Mouse (Mus musculus) gastrocnemius, adult 2 months (tissue): ENCODE data around the gene Slco4a1. TPM values are rescaled to one million over a fixed set of nuclear protein-coding genes. Genes with fewer than 3 reads are reported as not detected.

Experiments used
- DNase-seq: peaks from one replicate; pipeline ENCODE4 v3.0.0; 2022
- H3K27ac ChIP-seq: fragments of 200-600 bp; 2 replicates; pipeline ENCODE4 v1.8.1; 2022; ENCODE audit warnings: mild to moderate bottlenecking
- H3K4me3 ChIP-seq: fragments of 200-600 bp; 2 replicates; pipeline ENCODE4 v1.8.1; 2022; ENCODE audit warnings: mild to moderate bottlenecking, moderate library complexity
- CTCF ChIP-seq: fragments of 200-600 bp; IDR thresholded peaks from 2 replicates; pipeline ENCODE4 v1.8.1; 2022; ENCODE audit warnings: antibody characterized with exemption, mild to moderate bottlenecking, moderate library complexity
- intact Hi-C: fragments of 180-260 bp; cut with DNase I; formaldehyde crosslinking; loops from one replicate; pipeline ENCODE4 v1.15.1; 2025
- long read RNA-seq, 2 experiments: library from polyadenylated mRNA; stranded (forward); transcript quantifications; one replicate each; pipeline ENCODE4 v2.0.0; 2021
- total RNA-seq, 2 experiments: library from RNA; stranded (reverse); gene quantifications; 2 replicates each; pipeline ENCODE4 v1.2.3; 2021

Slco4a1 gene
- total RNA-seq: under 1 TPM in 1 of 2 experiments, not detected in 1; 0.15 TPM
- long read RNA-seq, experiment 1: 0 reads
- long read RNA-seq, experiment 2: 0 reads

DNA sequence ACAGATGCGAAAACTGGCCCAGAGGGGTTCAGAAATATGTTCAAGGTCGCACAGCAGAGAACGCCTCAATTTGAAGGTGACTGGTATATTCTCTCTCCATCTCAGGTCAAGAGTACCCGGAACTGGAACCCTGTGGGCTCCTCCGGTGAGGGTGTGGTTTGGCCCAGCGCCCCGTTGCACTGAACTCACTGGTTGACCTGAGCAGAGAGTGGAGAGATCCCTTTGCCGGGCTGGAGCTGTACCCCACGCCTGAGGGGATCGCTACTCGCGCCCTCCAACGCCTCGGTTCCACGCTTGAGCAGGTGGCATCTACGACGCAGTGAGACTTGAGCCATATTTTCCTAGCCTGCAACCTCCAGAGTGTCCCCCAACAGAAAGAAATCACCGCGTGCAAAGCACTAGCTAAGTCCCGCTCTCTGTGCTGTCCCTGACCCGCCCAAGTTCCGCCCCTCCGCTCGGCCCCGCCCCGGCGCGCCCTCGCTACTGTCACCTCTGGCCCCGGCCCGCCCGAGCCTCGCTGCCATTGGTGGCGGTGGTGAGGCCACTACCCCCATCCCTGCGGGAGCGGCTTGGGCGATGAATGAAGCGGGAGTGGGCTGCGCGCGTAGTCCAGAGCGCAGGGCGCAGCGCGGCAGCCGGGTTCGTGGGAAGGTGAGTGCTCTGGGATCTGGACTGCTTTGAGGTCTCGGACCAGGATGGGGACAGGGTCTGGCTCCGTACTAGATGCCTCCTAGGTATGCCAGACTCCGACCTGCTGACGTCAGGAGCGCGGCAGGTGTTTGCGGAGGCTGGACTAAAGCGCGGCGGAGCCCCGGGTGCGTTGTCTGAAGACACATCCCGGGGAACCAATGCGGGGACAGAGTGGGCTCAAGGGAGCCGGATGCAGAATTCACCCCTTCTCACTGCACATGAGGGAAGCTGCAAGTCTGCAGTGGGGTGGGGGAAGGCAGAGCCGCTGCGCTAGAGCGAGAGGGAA is at the start of gene Slco4a1:
Gene Slco4a1 (plus strand): TSS at position 523 of the 976 bp plus-strand sequence.
- intact Hi-C loops: no loop called here
- Histone ChIP-seq H3K4me3 (peak within 1 kb of the TSS; percentile 76), H3K27ac (no peak within 1 kb of the TSS)
- no peak for TF ChIP-seq CTCF
- DNase-seq: peak; percentile 89

- intact Hi-C loops: no loop called here
- no peak for DNase-seq
- no peak overlapping the region for H3K27ac ChIP-seq
- H3K4me3 ChIP-seq: no peak overlapping the region
- TF ChIP-seq CTCF: peak; percentile 47
These were observed 47.6 kb upstream of the Slco4a1 start for GRCm38 (mm10) chr2:180408410-180408809.

- no peak overlapping the region for H3K27ac ChIP-seq
- DNase-seq: peak; percentile 62
- no peak overlapping the region for H3K4me3 ChIP-seq
- TF ChIP-seq CTCF: no peak
- intact Hi-C loops: no loop called here
These were observed 45.6 kb upstream of the Slco4a1 start for GRCm38 (mm10) chr2:180410432-180410831.

DNA sequence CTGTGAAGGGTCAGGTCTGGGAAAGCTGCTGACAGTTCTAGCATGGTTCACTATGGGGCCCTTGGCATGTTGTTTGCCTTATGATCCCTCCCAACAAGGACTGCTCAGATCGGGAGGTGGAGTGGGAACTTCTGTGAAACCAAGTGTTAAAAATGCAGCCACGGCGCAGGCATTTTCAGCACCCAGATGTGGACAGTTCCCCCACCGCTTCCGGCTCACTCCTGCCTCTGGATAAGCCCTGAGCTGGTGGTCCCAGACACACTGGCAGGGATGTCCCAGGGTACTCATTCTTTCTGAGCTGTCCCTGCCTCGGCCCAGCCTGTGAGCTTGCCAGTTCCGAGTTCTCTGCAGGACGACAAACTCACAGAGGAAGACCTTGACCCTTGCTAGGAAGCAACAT is 45.0 kb upstream of the Slco4a1 start:
- DNase-seq: no peak
- no peak for TF ChIP-seq CTCF
- H3K4me3 ChIP-seq: no peak overlapping the region
- intact Hi-C loops: no loop called here
- H3K27ac ChIP-seq: no peak overlapping the region

GRCm38 (mm10) chr2:180415627-180416026 is 40.4 kb upstream of the Slco4a1 start:
- DNase-seq: peak; percentile 56
- intact Hi-C loops: no loop called here
- TF ChIP-seq CTCF: no peak
- H3K27ac ChIP-seq: no peak overlapping the region
- no peak overlapping the region for H3K4me3 ChIP-seq

DNA sequence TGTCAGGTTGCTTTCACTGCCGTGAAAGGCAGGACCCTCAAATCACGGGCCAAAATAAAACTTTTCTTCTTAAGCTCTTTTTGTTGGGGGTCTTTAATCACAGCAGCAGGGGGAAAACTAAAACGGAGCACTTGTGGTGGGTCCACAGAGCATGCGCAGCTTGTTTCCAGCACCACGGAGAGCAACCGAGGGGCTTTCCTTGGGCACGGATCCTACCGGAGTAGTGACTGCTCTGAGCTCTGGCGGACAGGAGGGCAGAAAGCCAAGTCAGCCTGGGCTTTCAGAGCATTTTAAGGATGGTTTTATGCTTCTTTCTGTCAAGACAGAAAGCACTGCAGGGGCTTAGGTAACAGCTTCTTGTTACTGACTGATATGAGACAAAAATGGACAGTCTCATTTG is 38.3 kb upstream of the Slco4a1 start:
- DNase-seq: no peak
- no peak for TF ChIP-seq CTCF
- Histone ChIP-seq H3K4me3 (no peak overlapping the region), H3K27ac (no peak overlapping the region)
- intact Hi-C loops: no loop called here

GRCm38 (mm10) chr2:180420641-180421040 is 35.4 kb upstream of the Slco4a1 start:
- TF ChIP-seq CTCF: no peak
- intact Hi-C loops: loop anchor here (10.0 kb wide), 1 partner anchor 526 kb away; no protein-coding TSS in a partner anchor
- Histone ChIP-seq H3K27ac (no peak overlapping the region), H3K4me3 (no peak overlapping the region)
- no peak for DNase-seq

GRCm38 (mm10) chr2:180425115-180425514 is 30.9 kb upstream of the Slco4a1 start:
- no peak overlapping the region for H3K4me3 ChIP-seq
- TF ChIP-seq CTCF: no peak
- intact Hi-C loops: loop anchor here (10.0 kb wide), 1 partner anchor 530 kb away; no protein-coding TSS in a partner anchor
- DNase-seq: no peak
- H3K27ac ChIP-seq: no peak overlapping the region

- no peak for TF ChIP-seq CTCF
- no peak overlapping the region for H3K27ac ChIP-seq
- intact Hi-C loops: loop anchor here (10.0 kb wide), 1 partner anchor 532 kb away; no protein-coding TSS in a partner anchor
- peak; percentile 78 for DNase-seq
- H3K4me3 ChIP-seq: no peak overlapping the region
These were observed 29.0 kb upstream of the Slco4a1 start for GRCm38 (mm10) chr2:180427073-180427472.

GRCm38 (mm10) chr2:180428331-180428730 is 27.7 kb upstream of the Slco4a1 start:
- TF ChIP-seq CTCF: peak; percentile 67
- no peak overlapping the region for H3K4me3 ChIP-seq
- intact Hi-C loops: loop anchor here (10.0 kb wide), 1 partner anchor 534 kb away; no protein-coding TSS in a partner anchor
- DNase-seq: no peak
- no peak overlapping the region for H3K27ac ChIP-seq

GRCm38 (mm10) chr2:180430648-180431047 is 25.4 kb upstream of the Slco4a1 start:
- TF ChIP-seq CTCF: no peak
- no peak overlapping the region for H3K27ac ChIP-seq
- no peak for DNase-seq
- H3K4me3 ChIP-seq: no peak overlapping the region
- intact Hi-C loops: loop anchor here (10.0 kb wide), 1 partner anchor 156 kb away; the partner anchor contains the start of gene Cables2

- DNase-seq: peak; percentile 82
- Histone ChIP-seq H3K27ac (no peak overlapping the region), H3K4me3 (no peak overlapping the region)
- intact Hi-C loops: loop anchor here (1.0 to 10.0 kb wide), 2 partner anchors 85 to 157 kb away; partner anchors contain the start of gene Cables2
- peak; percentile 83 for TF ChIP-seq CTCF
These were observed 23.9 kb upstream of the Slco4a1 start for GRCm38 (mm10) chr2:180432042-180432668.
